ENCODE assay signal across 7 mouse cellular contexts in genomic region chr11:101668546-101669261, GRCm38 (mm10). TPM values are rescaled to one million over a fixed set of nuclear protein-coding genes. Genes with fewer than 3 reads are reported as not detected.
DNase-seq lines count a peak whose midpoint lies in the region; ATAC-seq lines count a peak whose summit lies in the region.

No protein-coding gene starts in this region.

- no peaks in the 10 kb centered on the region for H3K9me3 ChIP-seq in lung, embryonic 15.5 days

- H3K4me2 ChIP-seq in lung, embryonic 15.5 days = peak overlapping the region; percentile 28

- 12% methylated on average over 13 of the region's 13 CpGs for WGBS in lung, embryonic 15.5 days

- ATAC-seq in lung, embryonic 15.5 days (ENCODE audit: borderline replicate concordance, extremely low read depth, low FRiP score, low TSS enrichment) = no peak

- H3K27me3 ChIP-seq in lung, embryonic 15.5 days = no peaks in the 10 kb centered on the region

- 0 out of 2 replicates have a peak overlapping the region, but pooled peaks have one; percentile 0 for H3K9ac ChIP-seq in lung, embryonic 15.5 days

- DNase-seq in retina, postnatal 1 day = peak; percentile 42
- DNase-seq in retina, embryonic 14.5 days (ENCODE audit: low spot score) = no peak
- DNase-seq in heart, adult 9 months (ENCODE audit: low spot score in 2 of 2) = peak; percentile 71 to 80
- DNase-seq in kidney, adult 18-20 months = peak; percentile 56
- no peak for DNase-seq in Muller cell, postnatal 12 days (ENCODE audit: inconsistent ontology term)
- DNase-seq in cerebellum, adult 11-12 months = no peak

- H3K4me3 ChIP-seq in lung, embryonic 15.5 days = no peak overlapping the region

- H3K4me1 ChIP-seq in lung, embryonic 15.5 days = peaks cover 40% of the 10 kb centered on the region

- no peaks in the 10 kb centered on the region for H3K36me3 ChIP-seq in lung, embryonic 15.5 days

- peak overlapping the region; percentile 46 for H3K27ac ChIP-seq in lung, embryonic 15.5 days

RNA-seq across cellular contexts. Expression of gene Arl4d, which starts 3.4 kb away (rescaled TPM):
- 4.4 and 4.9 TPM in 2 replicates for polyA plus RNA-seq in lung, embryonic 15.5 days (2015; fragmentation: Nextera tagmentation; extraction: Ambion mirVana)

RNA-seq across cellular contexts. Expression of gene Rdm1, which starts 41.7 kb away (rescaled TPM):
- polyA plus RNA-seq in lung, embryonic 15.5 days (2015; fragmentation: Nextera tagmentation; extraction: Ambion mirVana) = 46.5 and 49.8 TPM in 2 replicates

Comparison
In these comparisons a context has a peak if more than half of its experiments do, and no peak if none do; other contexts are left out.
1. DNase-seq: peak in retina, postnatal 1 day (single experiment), heart, adult 9 months (2 of 2) and kidney, adult 18-20 months (single experiment); none in retina, embryonic 14.5 days (single experiment), Muller cell, postnatal 12 days (single experiment) and cerebellum, adult 11-12 months (single experiment).